Mouse (Mus musculus): ENCODE data around the gene Chst5. TPM values are rescaled to one million over a fixed set of nuclear protein-coding genes. Genes with fewer than 3 reads are reported as not detected.
A peak's percentile ranks its signal among the peaks of the same experiment; 100 is the strongest.

Chst5 gene
- total RNA-seq, 2 experiments from 2014 or later, result 0.14 TPM; not detected in 1

DNA sequence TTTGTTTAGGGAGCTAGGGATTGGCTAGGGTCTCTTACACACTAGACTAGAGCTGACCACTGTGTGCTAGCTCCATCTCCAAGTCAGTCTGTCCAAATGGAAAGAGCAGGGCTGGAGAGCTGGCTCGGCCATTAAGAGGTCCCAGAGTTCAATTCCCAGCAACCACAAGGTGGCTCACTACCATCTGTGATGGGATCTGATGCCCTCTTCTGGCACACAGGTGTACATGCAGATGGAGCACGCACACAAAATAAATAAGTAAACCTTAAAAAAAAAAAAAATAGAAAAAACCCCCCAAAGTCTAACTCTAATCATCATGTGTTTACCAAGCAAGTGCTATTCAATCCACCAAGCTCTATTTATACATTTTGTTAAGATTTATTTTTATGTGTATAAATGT, 9.4 kb upstream of the Chst5 start:
- intact Hi-C loops (cut with DNase I), result no loop called here
- Histone ChIP-seq H3K4me3 (no peak overlapping the region), H3K27ac (no peak overlapping the region)
- peak; percentile 32; the same call in 1 of the 2 replicates for TF ChIP-seq CTCF (IDR thresholded peaks at IDR 0.05)
- DNase-seq, result no peak

DNA sequence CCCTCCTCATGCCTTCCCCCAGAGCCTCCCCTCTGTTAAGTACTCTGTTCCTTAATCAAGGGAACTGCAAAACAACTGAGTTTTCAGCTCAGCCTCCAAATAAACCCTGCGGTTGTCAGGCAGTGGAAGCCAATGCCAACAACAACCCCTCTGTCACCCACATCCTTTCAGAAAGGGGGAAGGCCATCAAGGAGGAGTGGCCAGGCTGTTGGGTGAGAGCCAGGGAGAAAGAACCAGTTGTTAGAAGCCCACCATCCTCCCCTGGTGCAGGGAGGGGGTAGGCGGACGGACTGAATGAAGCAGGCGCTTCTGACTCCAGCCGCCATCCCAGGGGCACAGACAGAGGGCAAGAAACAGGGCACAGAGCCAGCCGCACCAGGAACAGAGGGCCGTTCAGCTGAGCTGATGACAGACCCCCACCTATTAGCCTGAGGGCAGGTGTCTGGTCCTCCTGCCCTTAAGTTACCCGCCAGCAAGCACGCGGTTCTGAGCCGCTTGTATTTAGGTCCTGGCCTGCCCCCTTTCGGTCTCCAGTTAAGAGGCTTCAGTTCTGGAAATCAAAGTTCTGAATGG, 2.7 kb upstream of the Chst5 start:
- Histone ChIP-seq H3K27ac (no peak overlapping the region), H3K4me3 (no peak overlapping the region)
- peak; percentile 29; the same call in 1 of the 2 replicates for TF ChIP-seq CTCF (IDR thresholded peaks at IDR 0.05)
- DNase-seq, result no peak
- intact Hi-C loops (cut with DNase I), result no loop called here

DNA sequence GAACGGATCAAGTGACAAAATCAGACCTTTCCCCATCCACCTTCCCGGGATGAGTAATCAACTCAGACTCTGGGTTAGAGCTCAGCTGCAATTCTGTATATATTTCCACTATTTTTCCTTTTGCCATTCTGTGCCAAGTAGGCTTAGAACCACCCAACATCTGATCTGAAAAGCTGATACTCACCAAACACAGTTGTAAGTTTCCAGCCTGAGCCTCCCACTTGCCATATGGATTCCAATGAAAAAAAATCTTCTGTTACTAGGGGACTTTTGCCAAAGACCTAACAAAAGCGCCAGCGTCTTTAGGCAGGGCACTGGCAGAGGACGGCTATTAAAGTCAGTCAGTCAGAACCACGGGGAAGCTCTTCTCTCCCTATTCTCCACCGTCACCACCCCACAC, 1.3 kb upstream of the Chst5 start:
- Histone ChIP-seq H3K4me3 (no peak overlapping the region), H3K27ac (no peak overlapping the region)
- no peak for DNase-seq
- intact Hi-C loops (cut with DNase I), result no loop called here
- no peak for TF ChIP-seq CTCF (IDR thresholded peaks at IDR 0.05)

DNA sequence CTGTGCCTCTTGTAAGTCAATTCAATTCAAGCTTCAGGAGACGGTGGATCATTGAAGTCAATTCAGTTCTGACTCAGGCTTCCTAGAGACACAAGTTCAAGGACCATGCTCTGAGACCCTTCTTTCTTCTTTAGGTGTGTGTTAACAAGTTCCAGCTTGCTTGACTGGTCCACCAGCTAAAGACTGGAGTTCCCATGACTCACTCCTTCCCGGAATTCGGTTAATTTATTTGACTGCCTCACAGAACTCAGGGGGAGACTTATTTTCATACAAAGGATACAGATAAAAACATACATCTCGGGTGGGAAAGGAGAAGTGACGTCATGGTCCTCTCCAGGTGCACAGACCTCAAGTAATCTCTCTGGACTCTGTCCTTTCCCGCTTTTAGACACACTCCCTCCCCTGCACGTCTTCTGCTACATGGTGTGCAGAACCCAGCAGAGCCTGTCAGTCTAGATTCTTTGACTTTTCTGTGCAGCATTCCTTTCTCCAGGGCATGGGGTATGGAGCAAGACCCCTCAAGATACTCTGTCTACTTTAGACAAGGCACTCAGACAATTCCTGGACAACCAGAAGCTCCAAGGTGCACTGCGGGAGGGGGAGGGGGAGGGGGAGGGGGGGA, 4.6 kb downstream of the Chst5 start:
- Histone ChIP-seq H3K4me3 (no peak overlapping the region), H3K27ac (no peak overlapping the region)
- TF ChIP-seq CTCF (IDR thresholded peaks at IDR 0.05), result no peak
- DNase-seq, result no peak
- intact Hi-C loops (cut with DNase I), result no loop called here

DNA sequence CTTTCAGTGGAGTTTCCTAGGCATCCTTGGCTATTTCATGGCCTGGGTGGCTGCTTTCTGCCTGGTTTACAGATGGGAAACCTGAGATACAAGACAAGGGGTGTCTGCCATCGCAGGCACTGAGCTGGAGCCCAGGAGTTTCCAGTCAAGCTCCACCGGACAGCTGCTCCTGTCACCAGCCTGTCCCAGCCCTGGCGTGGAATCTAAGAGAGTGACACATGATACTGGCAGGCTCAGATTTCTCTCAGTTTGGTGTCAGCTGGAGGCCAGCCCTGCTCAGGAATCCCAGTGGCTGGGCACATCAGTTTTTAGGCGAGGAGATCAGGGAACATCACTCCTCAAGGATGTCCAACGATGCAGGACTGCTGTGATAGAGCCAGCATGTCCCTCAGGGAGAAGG, 8.2 kb downstream of the Chst5 start:
- no peak for TF ChIP-seq CTCF (IDR thresholded peaks at IDR 0.05)
- DNase-seq, result peak; percentile 88
- intact Hi-C loops (cut with DNase I), result no loop called here
- H3K27ac ChIP-seq, result peak overlapping the region; percentile 57
- no peak overlapping the region for H3K4me3 ChIP-seq

DNA sequence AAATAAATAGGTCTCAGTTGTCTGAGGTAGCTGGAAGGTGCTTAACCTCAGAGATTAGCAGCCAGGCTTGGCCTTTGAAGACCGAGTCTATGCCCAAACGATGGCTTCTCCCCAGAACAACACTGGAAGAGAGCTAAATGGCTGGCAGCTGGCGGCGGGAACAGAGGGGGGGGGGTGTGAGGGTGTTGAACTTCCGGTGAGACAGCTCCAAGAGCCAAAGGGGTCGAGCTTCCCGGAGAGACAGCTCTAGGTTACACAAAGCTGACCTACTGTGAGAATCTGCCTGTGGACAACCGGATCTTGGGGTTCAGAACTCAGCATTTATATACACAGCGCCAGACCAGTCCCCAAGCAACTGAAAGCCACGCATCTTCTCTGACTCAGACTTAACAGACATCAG, 11.7 kb downstream of the Chst5 start:
- DNase-seq, result no peak
- no peak overlapping the region for H3K4me3 ChIP-seq
- TF ChIP-seq CTCF (IDR thresholded peaks at IDR 0.05), result no peak
- intact Hi-C loops (cut with DNase I), result no loop called here
- no peak overlapping the region for H3K27ac ChIP-seq

DNA sequence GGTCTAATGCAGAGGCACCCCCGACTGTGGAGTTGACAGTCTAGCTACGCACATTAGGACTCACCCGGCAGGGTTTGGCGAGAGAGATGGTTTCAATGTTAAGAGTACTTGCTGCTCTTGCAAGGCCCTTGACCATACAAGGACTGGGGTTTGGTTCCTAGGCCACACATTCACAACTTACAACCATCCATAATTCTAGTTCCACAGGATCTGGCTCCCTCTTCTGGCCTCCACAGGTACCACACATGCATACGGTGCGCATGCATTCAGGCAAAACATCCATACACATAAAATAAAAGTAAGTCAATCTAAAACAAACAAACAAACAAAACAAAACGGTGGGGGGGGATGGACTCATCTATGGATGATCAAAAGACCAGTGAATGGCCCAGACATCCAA, 15.3 kb downstream of the Chst5 start:
- DNase-seq, result no peak
- H3K4me3 ChIP-seq, result no peak overlapping the region
- TF ChIP-seq CTCF (IDR thresholded peaks at IDR 0.05), result peak; percentile 31; the same call in 1 of the 2 replicates
- intact Hi-C loops (cut with DNase I), result no loop called here
- no peak overlapping the region for H3K27ac ChIP-seq

DNA sequence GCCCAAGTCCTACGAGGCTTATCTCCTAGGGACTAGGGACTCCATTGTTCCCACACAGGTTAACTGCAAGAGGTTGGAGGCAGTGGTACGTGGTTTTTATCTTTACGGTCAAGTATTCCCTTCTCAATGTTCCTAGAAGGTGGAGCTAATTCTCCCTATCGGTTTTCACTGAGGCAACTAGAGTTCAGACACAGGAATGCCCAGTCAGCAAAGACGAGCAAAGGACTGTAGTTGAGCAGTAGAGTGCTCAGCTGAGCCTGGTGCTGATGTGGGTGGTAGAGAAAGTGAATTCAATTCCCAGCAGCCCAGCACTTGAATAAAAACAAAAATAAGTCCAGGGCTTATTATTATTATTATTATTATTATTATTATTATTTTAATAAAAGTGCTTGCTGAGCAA, 17.6 kb downstream of the Chst5 start:
- TF ChIP-seq CTCF (IDR thresholded peaks at IDR 0.05), result no peak

DNA sequence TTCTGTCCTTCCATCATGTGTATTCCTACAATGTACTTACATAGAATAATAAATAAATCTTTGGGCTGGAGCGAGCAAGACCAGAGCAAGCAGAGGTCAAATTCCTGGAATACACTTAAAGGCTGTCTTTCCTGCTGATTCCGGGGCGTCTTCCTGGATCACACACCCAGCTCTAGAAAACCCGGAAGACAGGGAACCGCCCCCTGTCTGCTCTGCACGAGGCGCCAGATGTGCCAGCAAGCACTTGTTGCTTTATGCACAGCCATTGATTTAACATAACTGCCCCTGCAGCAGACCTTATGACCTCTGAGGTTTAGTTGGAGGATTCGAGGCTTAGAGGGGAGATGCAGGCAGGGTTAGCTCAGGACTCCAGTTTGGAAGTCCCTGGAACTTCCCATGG, 18.3 kb downstream of the Chst5 start:
- intact Hi-C loops (cut with DNase I), result no loop called here

More for the DNA sequence above, 17.6 kb downstream of the Chst5 start:
- DNase-seq, result no peak
- intact Hi-C loops (cut with DNase I), result no loop called here
- no peak overlapping the region for H3K27ac ChIP-seq
- H3K4me3 ChIP-seq, result no peak overlapping the region

DNA sequence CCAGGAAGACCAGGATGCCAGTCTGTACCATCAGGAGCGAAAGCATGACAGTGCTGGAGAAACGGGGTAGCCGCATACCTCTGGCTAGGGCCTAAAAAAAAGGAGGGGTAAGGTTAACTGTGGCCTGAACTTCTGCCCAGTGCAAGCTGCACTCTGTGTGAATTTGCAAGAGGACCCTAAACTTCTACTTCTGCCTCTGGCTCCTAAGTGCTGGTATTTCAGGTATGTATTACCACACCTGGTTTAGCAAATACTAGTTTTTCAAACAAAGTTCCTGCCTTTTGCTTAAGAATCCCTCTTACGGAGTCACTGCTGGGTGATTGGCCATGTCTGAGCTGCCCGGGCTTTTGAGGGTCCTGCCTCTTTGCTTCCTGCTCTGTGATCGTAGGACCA, 19.3 kb downstream of the Chst5 start:
- DNase-seq, result no peak
- H3K27ac ChIP-seq, result no peak overlapping the region
- intact Hi-C loops (cut with DNase I), result no loop called here
- no peak for TF ChIP-seq CTCF (IDR thresholded peaks at IDR 0.05)
- no peak overlapping the region for H3K4me3 ChIP-seq

More for the DNA sequence above, 18.3 kb downstream of the Chst5 start:
- no peak overlapping the region for H3K4me3 ChIP-seq
- no peak overlapping the region for H3K27ac ChIP-seq
- no peak for TF ChIP-seq CTCF (IDR thresholded peaks at IDR 0.05)
- no peak for DNase-seq

DNA sequence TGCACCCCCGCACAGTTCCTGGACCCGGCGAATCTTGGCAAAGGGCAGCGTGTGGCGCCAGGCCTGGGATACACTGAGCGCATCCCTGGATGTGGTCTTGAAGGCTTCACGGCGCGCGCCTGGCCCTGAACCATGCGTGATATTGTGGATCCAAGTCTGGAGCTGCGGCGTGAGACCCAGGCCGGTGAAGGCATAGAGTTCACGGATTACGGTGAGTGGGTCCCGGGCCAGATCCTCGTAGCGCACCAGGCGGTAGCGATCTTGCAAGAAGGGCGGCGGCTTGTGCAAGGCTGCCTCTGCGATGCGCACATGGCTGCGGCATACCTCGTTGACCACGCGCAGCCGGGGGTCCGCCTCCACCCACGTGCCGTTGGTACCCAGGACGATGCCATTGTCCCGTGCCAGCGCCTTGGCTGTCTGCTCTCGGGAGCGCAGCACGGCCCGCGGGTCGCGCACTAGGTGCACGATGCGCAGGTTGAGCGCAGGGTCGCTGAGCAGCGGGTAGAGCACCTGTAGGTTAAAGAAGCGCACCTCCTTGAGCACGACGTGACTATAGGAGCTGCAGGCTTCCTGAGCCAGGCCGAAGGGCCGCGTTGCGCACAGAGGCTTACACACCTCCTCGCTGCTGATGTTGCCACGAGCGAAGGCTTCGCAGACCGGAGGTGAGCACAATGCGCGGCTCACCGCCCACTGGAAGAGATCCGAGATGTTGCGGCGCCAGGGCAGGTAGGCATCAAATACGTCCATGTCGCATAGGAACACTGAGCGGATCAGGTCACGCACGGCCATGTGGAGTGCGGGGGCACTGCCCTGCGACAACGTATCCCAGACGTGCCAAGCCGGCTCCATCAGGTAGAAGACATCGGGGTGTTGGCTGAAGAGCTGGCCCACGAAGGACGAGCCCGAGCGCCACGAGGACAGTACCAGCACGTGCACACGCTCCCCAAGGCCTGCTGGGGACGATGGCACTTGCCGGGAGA, 20.0 kb downstream of the Chst5 start:
- Histone ChIP-seq H3K27ac (no peak overlapping the region), H3K4me3 (peak overlapping the region; percentile 17)
- intact Hi-C loops (cut with DNase I), result no loop called here
- TF ChIP-seq CTCF (IDR thresholded peaks at IDR 0.05), result no peak
- no peak for DNase-seq

DNA sequence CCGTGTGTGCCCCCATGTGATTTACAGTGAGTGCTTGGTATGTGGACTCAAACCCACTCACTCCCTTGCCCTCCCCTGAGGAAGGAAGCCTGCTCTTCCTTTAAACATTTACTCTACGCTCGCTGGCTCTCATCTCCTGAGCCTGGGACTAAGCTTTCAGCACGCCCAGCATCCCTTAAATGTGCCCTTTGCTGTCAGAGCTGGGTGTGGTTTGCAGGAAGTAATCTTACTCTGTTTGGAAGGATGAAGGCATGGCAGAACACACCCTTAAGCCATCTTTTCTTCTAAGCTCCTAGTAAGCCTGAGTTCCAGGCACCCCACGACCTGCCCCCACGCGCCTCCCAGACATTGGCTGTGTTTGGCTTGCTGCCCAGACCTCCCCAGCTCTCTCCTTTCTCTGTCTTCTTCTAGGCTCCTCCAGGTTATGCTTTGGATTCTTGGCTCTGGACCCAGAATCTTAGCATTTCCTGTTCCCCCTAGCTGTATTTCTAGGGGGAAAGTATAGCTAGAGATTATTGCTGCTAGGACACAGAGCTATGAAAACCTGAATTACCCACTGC, 22.1 kb downstream of the Chst5 start:
- no peak overlapping the region for H3K4me3 ChIP-seq
- H3K27ac ChIP-seq, result no peak overlapping the region
- intact Hi-C loops (cut with DNase I), result no loop called here
- TF ChIP-seq CTCF (IDR thresholded peaks at IDR 0.05), result no peak
- DNase-seq, result no peak

DNA sequence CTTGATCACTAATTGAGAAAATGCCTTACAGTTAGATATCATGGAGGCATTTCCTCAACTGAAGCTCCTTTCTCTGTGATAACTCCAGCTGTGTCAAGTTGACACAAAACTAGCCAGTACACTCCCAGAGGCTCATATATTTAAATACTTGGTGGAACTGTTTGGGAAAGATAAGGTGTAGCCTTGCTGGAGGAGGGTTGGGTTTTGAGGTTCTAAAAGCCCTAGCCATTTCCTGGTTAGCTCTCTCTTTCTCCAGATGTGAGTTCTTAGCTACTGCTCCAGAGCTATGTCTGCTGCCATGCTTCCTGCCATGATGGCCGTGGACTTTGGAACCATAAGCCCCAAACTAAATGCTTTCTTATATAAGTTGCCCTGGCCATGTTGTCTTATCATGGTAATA, 22.8 kb downstream of the Chst5 start:
- intact Hi-C loops (cut with DNase I), result no loop called here
- no peak for TF ChIP-seq CTCF (IDR thresholded peaks at IDR 0.05)
- Histone ChIP-seq H3K27ac (no peak overlapping the region), H3K4me3 (no peak overlapping the region)
- DNase-seq, result no peak
